Mouse (Mus musculus) neutrophil, adult 83 days (primary cell): ENCODE results near the gene Cdk7. TPM values are rescaled to one million over a fixed set of nuclear protein-coding genes. Genes with fewer than 3 reads are reported as not detected.

Source experiments
- total RNA-seq, 2 experiments: library from RNA; stranded (reverse); gene quantifications; one replicate each; pipeline ENCODE4 v1.2.4; 2023

The Cdk7 gene
- total RNA-seq = 10 to 100 TPM; 16.9 to 19.4 TPM

DNA sequence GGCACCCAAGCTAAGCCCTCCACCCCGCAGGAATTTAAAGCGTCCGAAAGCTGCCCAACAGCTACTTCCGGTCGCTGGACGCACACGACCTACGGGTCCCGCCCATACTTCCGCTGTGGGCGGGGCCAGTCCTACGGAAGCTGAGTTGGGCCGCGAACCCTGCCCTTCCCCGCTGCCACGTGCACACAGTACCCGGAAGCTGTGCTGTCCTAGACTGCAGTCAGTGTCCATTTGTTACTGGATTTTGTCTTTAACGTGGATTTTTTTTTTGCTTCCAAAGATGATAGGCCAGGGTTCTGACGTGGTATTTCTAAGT lies at the start of gene Cdk7:
TSS of gene Cdk7 (minus strand) at position 79 of the 316 bp plus-strand sequence.

DNA sequence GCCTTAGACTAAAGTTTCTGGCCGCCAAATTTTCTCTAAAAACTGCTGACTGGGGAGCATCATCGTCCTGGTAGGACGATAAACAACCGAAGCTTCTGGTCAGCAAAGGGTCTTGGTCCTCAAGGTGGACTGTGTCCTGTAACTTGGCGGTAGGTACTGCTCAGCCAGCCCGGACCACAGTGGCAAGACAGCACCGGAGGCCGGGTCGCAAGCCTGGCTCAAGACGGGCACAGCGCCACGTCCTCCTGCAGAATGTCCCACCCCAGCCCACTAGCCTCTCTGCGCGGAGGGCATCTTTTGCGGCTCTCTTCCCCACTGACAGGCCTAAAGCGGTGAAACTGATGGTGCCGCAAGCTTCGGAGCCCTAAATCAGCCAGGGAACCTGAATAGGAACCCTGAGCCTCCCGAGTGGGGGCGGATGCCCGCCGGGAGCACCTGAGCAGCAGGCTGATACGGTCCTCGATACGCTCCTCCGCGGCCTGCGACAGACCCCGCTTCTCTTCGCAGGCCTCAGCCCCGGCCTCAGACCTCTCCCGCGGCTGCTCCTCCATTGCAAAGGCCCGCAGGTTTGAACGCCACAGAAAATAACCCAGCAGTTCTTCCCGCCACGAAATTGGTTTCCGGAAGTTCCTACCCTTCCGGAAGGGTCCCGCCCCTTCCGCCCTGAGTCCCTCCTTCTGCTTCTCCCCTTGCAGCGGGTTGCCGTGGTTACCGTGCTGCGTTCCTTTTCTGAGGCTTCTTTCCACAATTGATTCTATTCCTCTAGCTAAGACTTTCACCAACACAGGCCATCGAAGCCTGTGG lies 44.7 kb upstream of the Cdk7 start, which contains the start of gene Cenph:
TSS of gene Cenph (minus strand) at position 648 of the 804 bp plus-strand sequence.

GRCm38 (mm10) chr13:100744036-100744744 lies 13.5 kb upstream of the Cdk7 start, which contains the start of gene Mrps36:
Gene Mrps36, minus strand, starts transcription at chr13:100744659.

GRCm38 (mm10) chr13:100669291-100670022 lies 61.3 kb downstream of the Cdk7 start, which contains the start of gene Ccdc125:
Gene Ccdc125, plus strand, starts transcription at chr13:100669717.

Other genes with a start within 250 kb of the Cdk7 start
- gene Gtf2h2, start 238.4 kb downstream of the Cdk7 start, total RNA-seq = 10 to 100 TPM; 14.9 to 16.5 TPM
- gene Ocln, start 178.2 kb downstream of the Cdk7 start, total RNA-seq = not detected
- gene Marveld2, start 114.0 kb downstream of the Cdk7 start, total RNA-seq = under 1 TPM; 0.31 to 0.37 TPM
- gene Ak6, start 80.0 kb downstream of the Cdk7 start, total RNA-seq = 10 to 100 TPM; 62.0 to 70.0 TPM
- 10 to 100 TPM; 19.9 to 20.1 TPM for gene Rad17, start 79.9 kb downstream of the Cdk7 start, total RNA-seq
- gene Taf9, start 79.4 kb downstream of the Cdk7 start, total RNA-seq = 10 to 100 TPM; 10.7 to 13.8 TPM
- gene Ccdc125, start 61.2 kb downstream of the Cdk7 start, total RNA-seq = 10 to 100 TPM; 51.3 to 51.4 TPM
- gene Mrps36, start 13.7 kb upstream of the Cdk7 start, total RNA-seq = 10 to 100 TPM; 18.9 to 25.2 TPM
- gene Cenph, start 45.0 kb upstream of the Cdk7 start, total RNA-seq = 10 to 100 TPM; 15.2 to 18.3 TPM
- 10 to 100 TPM; 76.9 to 88.0 TPM for gene Ccnb1, start 55.6 kb upstream of the Cdk7 start, total RNA-seq
- 10 to 100 TPM; 25.6 to 27.0 TPM for gene Slc30a5, start 102.5 kb upstream of the Cdk7 start, total RNA-seq